Mouse (Mus musculus): ENCODE results near the gene Cib2.

- TF ChIP-seq POLR2A (IDR thresholded peaks at IDR 0.05; ENCODE audit: low read depth, low read length) (no peak), CTCF (IDR thresholded peaks at IDR 0.05; ENCODE audit: extremely low read depth, insufficient read depth, insufficient read length, insufficient replicate concordance) (no peak)
These were observed 42.4 kb upstream of the Cib2 start for GRCm38 (mm10) chr9:54602386-54602785.

Data from spleen, adult 2 months (tissue).